Mouse (Mus musculus) layer of hippocampus, adult 9-10 months (tissue): ENCODE data around the gene Thrsp.
"Not testable (repeated sequence)": the region's sequence is repeated elsewhere in the genome, so short reads cannot be mapped to it uniquely, and the experiment has no call there.

Experiments
- DNase-seq: peaks from one replicate; pipeline ENCODE4 v3.0.0; 2022; ENCODE audit warnings: low spot score

The Thrsp gene

GRCm38 (mm10) chr7:97416906-97417777 lies at the start of gene Thrsp:
Gene Thrsp, minus strand, starts transcription at chr7:97417730.
- DNase-seq = no peak

DNA sequence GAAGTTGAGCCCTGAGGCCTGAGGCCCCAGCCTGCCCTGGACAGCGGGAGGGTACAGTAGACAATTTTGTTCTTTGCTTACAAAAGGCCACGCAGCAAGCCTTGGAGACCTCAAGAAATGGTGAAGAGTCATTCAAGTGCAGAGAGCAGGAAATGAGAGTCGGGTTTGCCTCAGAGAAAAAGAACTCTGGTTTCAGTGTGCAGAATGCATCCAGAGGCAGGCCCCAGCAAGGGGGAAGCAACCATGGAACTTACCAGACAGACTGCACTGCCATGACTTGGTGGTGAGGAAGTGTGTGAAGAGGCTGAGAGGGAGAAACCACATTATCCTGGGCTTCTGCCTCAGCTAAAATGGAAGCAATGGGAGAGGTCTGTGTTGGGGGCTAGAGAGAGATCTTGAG lies 38.0 kb upstream of the Thrsp start:
- DNase-seq = no peak

DNA sequence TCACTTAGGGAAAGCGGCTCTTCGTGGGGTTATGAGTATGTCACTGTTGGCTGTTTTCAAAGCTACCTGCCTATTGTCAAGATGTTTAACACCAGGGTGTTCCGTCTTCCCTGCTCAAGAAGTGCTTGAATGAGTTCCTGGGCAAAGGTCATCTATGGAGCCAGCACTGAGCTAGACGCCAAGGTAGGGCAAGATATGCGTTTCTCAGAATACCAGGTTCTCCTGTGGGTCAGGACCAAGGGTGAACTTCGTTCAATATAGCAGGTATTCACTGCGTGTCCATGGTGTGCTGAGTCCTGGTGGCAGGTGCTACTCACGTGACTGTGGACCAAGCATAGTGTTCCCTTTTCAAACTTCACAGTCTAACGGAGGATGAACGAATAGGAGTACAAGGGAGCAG lies 37.3 kb upstream of the Thrsp start:
- DNase-seq = no peak

GRCm38 (mm10) chr7:97453141-97453921 lies 35.8 kb upstream of the Thrsp start:
- no peak for DNase-seq

GRCm38 (mm10) chr7:97452196-97452595 lies 34.7 kb upstream of the Thrsp start:
- no peak for DNase-seq

- not testable (repeated sequence) for DNase-seq
These were observed 33.5 kb upstream of the Thrsp start, which contains the start of gene Kctd14 for GRCm38 (mm10) chr7:97451023-97451422. Gene Kctd14, plus strand, starts transcription at chr7:97451323.

DNA sequence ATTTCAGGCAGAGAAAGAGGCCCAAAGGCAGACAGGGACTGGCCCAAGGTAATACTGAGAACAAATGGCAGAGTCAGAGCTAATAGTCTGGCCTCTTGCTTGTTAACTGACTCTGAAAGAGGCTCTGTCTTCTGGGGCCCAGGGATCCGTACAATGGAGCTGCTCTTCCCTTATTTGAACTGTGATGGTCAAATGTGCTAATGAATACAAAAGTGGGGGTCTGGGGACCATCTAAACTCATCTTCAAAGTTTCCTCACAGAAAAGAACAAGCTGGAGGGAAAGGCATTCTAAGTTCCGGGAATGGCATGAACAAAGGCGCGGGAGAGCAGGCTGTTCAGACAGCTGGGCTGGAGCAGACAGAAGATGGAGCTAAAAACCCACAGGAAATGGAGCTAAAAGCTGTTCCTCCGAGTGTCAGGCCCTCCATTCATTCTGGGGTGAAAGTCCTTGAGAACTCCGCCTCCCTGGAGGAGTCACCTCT lies 29.6 kb upstream of the Thrsp start:
- peak; percentile 45 for DNase-seq

DNA sequence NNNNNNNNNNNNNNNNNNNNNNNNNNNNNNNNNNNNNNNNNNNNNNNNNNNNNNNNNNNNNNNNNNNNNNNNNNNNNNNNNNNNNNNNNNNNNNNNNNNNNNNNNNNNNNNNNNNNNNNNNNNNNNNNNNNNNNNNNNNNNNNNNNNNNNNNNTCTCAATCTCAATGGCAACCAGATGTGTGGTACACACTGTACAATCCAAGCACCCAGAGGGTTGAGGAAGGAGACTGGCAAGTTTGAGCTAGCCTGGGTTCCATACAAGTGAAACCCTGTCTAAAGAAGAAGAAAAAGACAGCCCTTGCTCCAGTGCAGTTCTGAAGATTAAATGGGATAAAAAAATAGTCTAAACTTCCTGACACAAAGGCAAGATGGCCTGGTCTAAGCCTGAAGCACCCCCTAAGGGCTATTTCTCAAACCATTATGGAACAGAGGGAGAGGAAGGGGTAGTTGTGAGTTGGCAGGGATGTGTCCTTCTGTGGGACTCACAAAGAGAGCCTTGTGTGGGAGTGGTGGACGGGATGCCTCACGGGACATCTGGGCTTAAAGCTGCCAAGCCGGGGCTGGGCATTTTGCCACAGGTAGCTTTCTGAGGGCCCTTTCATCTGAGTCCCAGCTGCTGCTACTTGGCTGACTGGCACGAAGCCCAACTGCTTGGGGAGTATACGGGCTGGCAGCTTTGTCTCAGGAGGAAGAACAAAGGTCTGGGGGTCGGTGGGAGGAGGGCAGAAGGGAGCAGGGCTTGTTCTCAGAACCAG lies 28.8 kb upstream of the Thrsp start:
- peak; percentile 78 for DNase-seq

DNA sequence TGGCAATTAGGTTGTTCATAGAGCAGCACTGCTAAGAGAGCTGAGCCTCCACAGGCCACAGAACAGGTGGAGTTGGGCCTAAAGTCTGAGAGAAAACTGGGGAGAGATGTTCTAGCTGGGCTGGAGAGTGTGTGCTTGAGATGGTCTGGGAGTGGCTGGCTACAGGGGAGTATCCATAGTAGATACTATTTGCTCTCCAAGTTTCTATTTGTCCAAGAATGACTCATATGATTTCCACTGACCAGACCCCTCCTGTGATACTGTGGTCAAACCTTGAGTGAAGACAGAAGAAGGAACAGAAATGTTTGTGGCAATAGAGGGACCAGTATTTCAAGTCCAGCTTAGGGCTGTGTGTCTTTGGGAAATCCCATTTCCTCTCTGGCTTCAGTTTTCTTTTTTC lies 21.5 kb upstream of the Thrsp start:
- no peak for DNase-seq

GRCm38 (mm10) chr7:97434517-97434916 lies 17.0 kb upstream of the Thrsp start:
- no peak for DNase-seq

DNA sequence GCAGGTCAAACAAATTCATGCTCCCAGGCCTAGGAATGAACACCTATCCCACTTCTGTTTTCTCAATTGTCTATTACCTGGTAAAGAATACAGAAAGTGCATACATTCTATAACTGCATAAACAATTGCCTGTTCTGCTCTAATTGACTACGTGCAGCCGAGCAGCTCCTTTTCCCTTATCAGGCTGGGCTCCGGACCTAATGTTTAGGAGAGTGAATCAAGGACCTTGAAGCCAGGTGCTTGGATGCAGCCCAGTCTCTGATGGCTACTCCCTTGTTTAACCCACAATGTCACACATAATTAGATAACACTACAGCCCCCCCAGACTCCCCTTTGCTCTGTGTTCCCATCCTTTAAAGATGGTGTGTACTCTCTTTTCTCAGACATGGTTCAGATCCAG lies 16.0 kb upstream of the Thrsp start:
- not testable (repeated sequence) for DNase-seq

GRCm38 (mm10) chr7:97429705-97430104 lies 12.2 kb upstream of the Thrsp start:
- DNase-seq = no peak

DNA sequence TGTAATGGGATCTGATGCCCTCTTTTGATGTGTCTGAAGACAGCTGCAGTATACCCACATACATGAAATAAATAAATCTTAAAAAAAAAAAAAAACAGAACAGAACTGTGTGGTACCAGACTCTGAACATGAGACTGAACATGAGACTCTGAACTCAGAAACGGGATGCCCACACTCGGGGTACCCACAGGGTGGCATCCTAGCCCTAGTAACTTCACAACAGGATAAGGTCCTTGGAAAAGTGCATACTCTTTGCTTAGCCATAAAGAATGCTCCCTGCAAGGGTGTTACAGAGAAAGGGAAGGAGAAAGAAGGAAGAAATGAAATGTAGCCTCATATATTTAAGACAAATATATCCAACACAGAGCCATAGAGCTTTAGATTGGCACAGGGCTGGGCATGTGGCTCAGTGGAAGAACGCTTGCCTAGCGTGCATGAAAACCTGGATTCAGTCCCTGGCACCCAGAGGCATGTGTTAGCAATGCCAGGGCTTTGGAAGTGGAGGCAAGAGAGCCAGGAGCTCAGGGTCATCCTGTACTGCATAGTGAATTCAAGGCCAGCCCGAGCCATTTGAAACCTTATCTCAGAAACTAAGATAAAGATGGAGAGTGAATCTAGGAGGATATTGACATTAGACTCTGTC lies 10.4 kb upstream of the Thrsp start:
- no peak for DNase-seq

- DNase-seq = no peak
These were observed 9.8 kb upstream of the Thrsp start for GRCm38 (mm10) chr7:97427296-97427695.

GRCm38 (mm10) chr7:97426566-97426965 lies 9.0 kb upstream of the Thrsp start:
- DNase-seq = no peak

- DNase-seq = peak; percentile 81
These were observed 7.2 kb upstream of the Thrsp start for GRCm38 (mm10) chr7:97424621-97425245.

DNA sequence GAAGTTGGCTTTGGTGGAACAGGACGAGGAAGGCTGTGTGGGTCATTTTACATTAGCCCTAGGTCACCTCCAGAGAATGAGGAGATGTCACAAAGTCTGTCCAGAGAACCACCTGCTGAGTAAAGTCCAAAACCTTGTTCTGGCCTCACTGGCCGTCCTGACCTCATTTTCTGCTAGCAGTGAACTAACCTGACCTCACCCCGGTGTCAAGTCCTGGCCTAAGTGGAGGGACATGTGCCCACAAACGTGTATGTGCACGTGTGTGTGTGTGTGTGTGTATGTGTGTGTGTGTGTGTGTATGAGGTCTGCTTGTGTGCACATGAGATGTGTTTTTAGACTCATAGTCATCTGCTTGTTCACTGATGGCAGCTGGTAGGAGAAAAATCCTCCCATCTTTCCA lies 6.2 kb upstream of the Thrsp start:
- DNase-seq = no peak

DNA sequence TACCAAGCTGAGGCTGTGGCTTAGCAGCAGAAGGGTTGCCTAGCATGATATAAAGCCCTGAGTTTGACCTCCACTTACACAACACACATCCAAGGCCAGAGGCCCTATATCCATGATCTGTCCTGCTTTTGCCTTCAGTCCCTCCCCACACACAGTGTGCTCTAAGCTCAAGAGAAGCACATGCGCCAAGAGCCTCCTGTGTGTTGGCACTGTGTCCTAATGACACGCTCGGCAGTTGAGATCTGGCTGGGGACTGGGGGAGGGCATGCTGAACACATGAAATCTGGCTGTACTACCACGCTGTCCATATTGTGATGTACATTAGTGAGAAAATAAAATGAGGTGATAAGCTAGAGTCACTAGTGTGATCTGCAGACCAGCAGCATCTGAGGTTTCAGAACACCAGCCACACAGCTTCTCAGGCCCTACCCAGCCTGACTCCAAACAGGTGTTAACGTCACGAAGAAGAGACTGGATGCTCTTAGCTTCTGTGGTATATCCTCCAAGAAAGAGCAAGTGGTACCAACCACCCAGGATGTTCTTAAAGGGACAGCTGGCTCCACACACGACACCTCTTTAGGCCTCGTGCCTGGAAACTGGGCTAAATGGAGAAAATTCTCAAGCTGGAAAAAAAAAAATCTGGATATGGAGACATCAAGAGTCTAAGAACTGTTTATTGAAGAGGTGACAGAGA lies 3.6 kb upstream of the Thrsp start:
- DNase-seq = no peak

- DNase-seq = no peak
These were observed 2.9 kb upstream of the Thrsp start for GRCm38 (mm10) chr7:97420406-97420805.

DNA sequence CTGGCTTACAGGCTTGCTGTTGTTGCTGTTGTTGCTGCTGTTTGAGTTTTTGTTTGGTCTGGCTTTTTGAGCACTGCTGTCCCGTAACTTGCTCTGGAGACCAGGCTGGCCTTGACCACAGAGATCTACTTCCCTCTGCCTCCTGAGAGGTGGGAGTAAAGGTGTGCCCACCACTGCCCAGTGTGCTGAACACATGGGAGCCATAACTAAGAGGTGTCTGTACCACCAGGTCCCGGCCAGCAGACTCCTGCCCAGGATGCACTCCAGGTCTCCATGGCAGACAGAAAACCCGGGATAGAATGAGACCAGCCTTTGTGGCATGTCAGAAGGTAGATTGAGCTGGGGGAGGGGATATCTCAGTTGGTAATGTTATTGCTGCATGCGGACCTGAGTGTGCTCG lies 1.6 kb upstream of the Thrsp start:
- DNase-seq = no peak

GRCm38 (mm10) chr7:97418717-97419116 lies 1.2 kb upstream of the Thrsp start:
- DNase-seq = no peak
